Mouse (Mus musculus) liver, postnatal 0 days (tissue): Measurements from ENCODE around the gene Dnajc10.

ENCODE experiments used
- CTCF ChIP-seq: sonication (generic); IDR thresholded peaks from 2 replicates; pipeline ENCODE4 v1.5.1; 2016; ENCODE audit warnings: antibody characterized with exemption, low read depth
- EP300 ChIP-seq: IDR thresholded peaks from 2 replicates; pipeline ENCODE4 v1.6.1; 2016; ENCODE audit warnings: antibody characterized with exemption, low read depth, mild to moderate bottlenecking

DNA sequence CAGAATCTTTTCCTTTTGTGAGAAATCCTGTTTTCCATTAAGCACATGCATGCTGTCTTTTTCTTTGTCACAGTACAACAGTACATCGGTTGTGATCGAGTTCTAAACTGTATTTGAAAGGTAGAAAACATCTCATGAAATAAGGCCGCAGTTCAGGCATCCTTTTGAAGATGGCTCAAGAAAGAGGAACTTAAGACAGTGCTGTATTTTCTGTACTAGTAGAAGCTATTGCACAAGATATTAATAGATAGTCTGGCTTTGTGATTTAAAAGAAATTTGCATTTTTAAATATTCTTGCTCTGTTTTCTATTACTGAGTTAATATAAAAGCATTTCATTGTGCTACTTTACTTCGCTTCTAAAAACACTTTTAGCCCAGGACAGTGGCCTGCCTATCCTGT lies 7.6 kb downstream of the Dnajc10 start:
- no peak for TF ChIP-seq CTCF
- no peak for TF ChIP-seq EP300
